Mouse (Mus musculus) T-cell, adult 2 months (primary cell): ENCODE data around the gene Shank2.

ENCODE experiments used
- DNase-seq: peaks from one replicate; pipeline ENCODE4 v3.0.0; 2022; ENCODE audit warnings: low spot score

The Shank2 gene

GRCm38 (mm10) chr7:144278703-144279102, 277.0 kb downstream of the Shank2 start:
- no peak for DNase-seq

GRCm38 (mm10) chr7:144283701-144284100, 282.0 kb downstream of the Shank2 start:
- no peak for DNase-seq

GRCm38 (mm10) chr7:144284241-144285065, 282.7 kb downstream of the Shank2 start:
- no peak for DNase-seq

GRCm38 (mm10) chr7:144285066-144285633, 283.4 kb downstream of the Shank2 start:
- DNase-seq: no peak

- no peak for DNase-seq
These were observed 284.2 kb downstream of the Shank2 start for GRCm38 (mm10) chr7:144285912-144286311.

- DNase-seq: no peak
These were observed 286.3 kb downstream of the Shank2 start for GRCm38 (mm10) chr7:144287991-144288390.

GRCm38 (mm10) chr7:144291478-144291877, 289.8 kb downstream of the Shank2 start:
- DNase-seq: no peak

- DNase-seq: no peak
These were observed 291.9 kb downstream of the Shank2 start for GRCm38 (mm10) chr7:144293611-144294010.

- DNase-seq: no peak
These were observed 292.8 kb downstream of the Shank2 start for GRCm38 (mm10) chr7:144294239-144295200.

GRCm38 (mm10) chr7:144299351-144299750, 297.6 kb downstream of the Shank2 start:
- no peak for DNase-seq

- no peak for DNase-seq
These were observed 299.9 kb downstream of the Shank2 start for GRCm38 (mm10) chr7:144301646-144302045.

- no peak for DNase-seq
These were observed 300.8 kb downstream of the Shank2 start for GRCm38 (mm10) chr7:144302498-144302897.

GRCm38 (mm10) chr7:144307853-144308409, 306.2 kb downstream of the Shank2 start:
- no peak for DNase-seq

GRCm38 (mm10) chr7:144314438-144315105, 312.8 kb downstream of the Shank2 start:
- no peak for DNase-seq

GRCm38 (mm10) chr7:144316224-144316623, 314.5 kb downstream of the Shank2 start:
- no peak for DNase-seq

- no peak for DNase-seq
These were observed 315.1 kb downstream of the Shank2 start for GRCm38 (mm10) chr7:144316797-144317196.

GRCm38 (mm10) chr7:144324077-144324476, 322.3 kb downstream of the Shank2 start:
- DNase-seq: no peak

- DNase-seq: no peak
These were observed 323.1 kb downstream of the Shank2 start for GRCm38 (mm10) chr7:144324861-144325260.

- DNase-seq: no peak
These were observed 323.9 kb downstream of the Shank2 start for GRCm38 (mm10) chr7:144325603-144326002.

- no peak for DNase-seq
These were observed 327.7 kb downstream of the Shank2 start for GRCm38 (mm10) chr7:144329403-144329890.

GRCm38 (mm10) chr7:144336626-144337025, 334.9 kb downstream of the Shank2 start:
- no peak for DNase-seq
